Mouse (Mus musculus) small intestine, adult 2 months (tissue): Measurements from ENCODE around the gene Grhl3. TPM values are rescaled to one million over a fixed set of nuclear protein-coding genes. Genes with fewer than 3 reads are reported as not detected.

ENCODE experiments used
- H3K27ac ChIP-seq: fragments of 200-500 bp; 2 replicates; pipeline ENCODE4 v1.5.1; 2012; ENCODE audit warnings: low read depth, low read length, control low read depth, inconsistent platforms; ENCODE audit not compliant: insufficient read depth
- H3K27me3 ChIP-seq: fragments of 200-500 bp; 2 replicates; pipeline ENCODE4 v1.6.1; 2012; ENCODE audit warnings: mild to moderate bottlenecking, moderate library complexity, low read length, inconsistent platforms; ENCODE audit not compliant: control insufficient read depth, insufficient read depth
- H3K36me3 ChIP-seq: fragments of 200-500 bp; 2 replicates; pipeline ENCODE4 v1.6.1; 2012; ENCODE audit warnings: mild to moderate bottlenecking, low read length, control low read depth, inconsistent platforms; ENCODE audit not compliant: control insufficient read depth, insufficient read depth
- H3K4me1 ChIP-seq: fragments of 200-500 bp; 2 replicates; pipeline ENCODE4 v1.6.1; 2012; ENCODE audit warnings: low read length, inconsistent platforms, mixed read lengths; ENCODE audit not compliant: control insufficient read depth, insufficient read depth, insufficient read length
- H3K4me3 ChIP-seq: fragments of 200-500 bp; 2 replicates; pipeline ENCODE4 v1.5.1; 2012; ENCODE audit warnings: low read depth, mild to moderate bottlenecking, control low read depth, inconsistent platforms, low read length, moderate library complexity
- CTCF ChIP-seq: fragments of 200-500 bp; IDR thresholded peaks from 2 replicates; pipeline ENCODE4 v1.5.1; 2012; ENCODE audit warnings: low read depth, mild to moderate bottlenecking, control low read depth, inconsistent platforms, low read length, moderate library complexity, mixed read lengths; ENCODE audit not compliant: insufficient replicate concordance, insufficient read length; ENCODE audit errors: extremely low read depth
- POLR2A ChIP-seq: fragments of 200-500 bp; IDR thresholded peaks from 2 replicates; pipeline ENCODE4 v1.6.1; 2012; ENCODE audit warnings: low read depth, mild to moderate bottlenecking, control low read depth, inconsistent platforms, low read length, moderate library complexity
- WGBS: fragments of 180-500 bp; shearing (Covaris S2); methylation state at CpG from one replicate; pipeline ENCODE4 v1.1.7; 2018; 5-methylcytosine and 5-hydroxymethylcytosine counted together
- polyA plus RNA-seq: library from polyadenylated mRNA; depleted of rRNA; stranded (reverse); fragments of >200 nt; gene quantifications from 2 replicates; pipeline ENCODE4 v1.2.3, GENCODE M21; 2012

Gene Grhl3
- polyA plus RNA-seq, 1 experiment = 0.19 TPM

GRCm38 (mm10) chr4:135546008-135546407, 27.4 kb downstream of the Grhl3 start:
- peaks cover 20% of the 10 kb centered on the region for H3K4me1 ChIP-seq
- H3K4me3 ChIP-seq = no peak overlapping the region
- no peaks in the 10 kb centered on the region for H3K27me3 ChIP-seq
- no peaks in the 10 kb centered on the region for H3K36me3 ChIP-seq
- no peak for TF ChIP-seq CTCF
- TF ChIP-seq POLR2A = no peak
- 92% methylated on average over 7 of the region's 7 CpGs for WGBS
- no peak overlapping the region for H3K27ac ChIP-seq

- no peak for TF ChIP-seq POLR2A
- TF ChIP-seq CTCF = no peak
- peak overlapping the region; percentile 52 for H3K4me3 ChIP-seq
- WGBS = 4% methylated on average over 8 of the region's 8 CpGs
- H3K27ac ChIP-seq = no peak overlapping the region
- peaks cover 20% of the 10 kb centered on the region for H3K4me1 ChIP-seq
- H3K36me3 ChIP-seq = no peaks in the 10 kb centered on the region
- no peaks in the 10 kb centered on the region for H3K27me3 ChIP-seq
Observed at GRCm38 (mm10) chr4:135545080-135545511, 28.3 kb downstream of the Grhl3 start.

- H3K4me1 ChIP-seq = peaks cover 20% of the 10 kb centered on the region
- no peaks in the 10 kb centered on the region for H3K36me3 ChIP-seq
- WGBS = 93% methylated on average over 2 of the region's 2 CpGs
- H3K4me3 ChIP-seq = no peak overlapping the region
- no peaks in the 10 kb centered on the region for H3K27me3 ChIP-seq
- no peak overlapping the region for H3K27ac ChIP-seq
- TF ChIP-seq POLR2A (no peak), CTCF (no peak)
Observed at GRCm38 (mm10) chr4:135544284-135544683, 29.1 kb downstream of the Grhl3 start.

GRCm38 (mm10) chr4:135540057-135540456, 33.4 kb downstream of the Grhl3 start:
- no peak for TF ChIP-seq POLR2A
- TF ChIP-seq CTCF = no peak

DNA sequence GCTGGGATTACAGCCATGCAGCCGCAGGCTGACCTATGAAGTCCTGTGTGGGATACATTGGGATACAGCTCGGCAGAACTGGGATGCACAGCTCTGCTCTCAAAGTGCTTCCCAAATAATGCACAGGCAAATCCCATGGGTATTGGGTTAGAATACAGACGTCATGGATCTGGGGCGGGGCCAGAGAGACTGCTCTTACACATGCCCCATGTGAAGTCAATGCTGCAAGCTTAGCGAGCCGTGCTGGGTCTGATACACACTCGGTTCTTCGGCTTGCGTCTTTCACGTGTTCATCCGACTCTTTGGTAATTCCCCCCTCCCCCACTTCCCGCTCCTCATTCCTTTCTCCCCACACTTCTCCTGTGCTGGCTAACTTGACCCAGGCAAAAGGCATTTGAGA, 34.4 kb downstream of the Grhl3 start:
- no peak overlapping the region for H3K27ac ChIP-seq
- H3K4me3 ChIP-seq = no peak overlapping the region
- WGBS = 88% methylated on average over 12 of the region's 12 CpGs
- no peak for TF ChIP-seq POLR2A
- no peak for TF ChIP-seq CTCF
- H3K4me1 ChIP-seq = no peaks in the 10 kb centered on the region
- H3K36me3 ChIP-seq = no peaks in the 10 kb centered on the region
- no peaks in the 10 kb centered on the region for H3K27me3 ChIP-seq

More at GRCm38 (mm10) chr4:135540057-135540456, 33.4 kb downstream of the Grhl3 start:
- Histone ChIP-seq H3K4me3 (no peak overlapping the region), H3K27ac (no peak overlapping the region), H3K27me3 (no peaks in the 10 kb centered on the region), H3K36me3 (no peaks in the 10 kb centered on the region), H3K4me1 (peaks cover 2% of the 10 kb centered on the region; the same call in 1 of the 2 replicates)
- 25% methylated on average over 9 of the region's 9 CpGs for WGBS

DNA sequence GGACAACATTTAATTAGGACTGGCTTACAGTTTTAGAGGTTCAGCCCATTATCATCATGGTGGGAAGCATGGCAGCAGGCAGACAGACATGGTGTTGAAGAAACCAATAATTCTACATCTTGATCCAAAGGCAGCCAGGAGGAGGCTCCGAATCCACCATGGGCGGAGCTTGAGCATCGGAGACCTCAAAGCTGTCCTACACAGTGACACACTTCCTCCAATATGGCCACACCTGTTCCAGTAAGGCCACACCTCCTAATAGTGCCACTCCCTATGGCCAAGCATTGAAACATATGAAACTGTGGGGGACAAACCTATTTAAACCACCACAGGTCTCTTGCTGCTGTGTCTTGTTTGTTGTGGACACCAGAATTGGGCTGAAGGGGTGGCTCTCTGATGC, 38.4 kb downstream of the Grhl3 start:
- H3K27me3 ChIP-seq = no peaks in the 10 kb centered on the region
- no peak overlapping the region for H3K4me3 ChIP-seq
- H3K4me1 ChIP-seq = peaks cover 1% of the 10 kb centered on the region; the same call in 1 of the 2 replicates
- no peaks in the 10 kb centered on the region for H3K36me3 ChIP-seq
- H3K27ac ChIP-seq = no peak overlapping the region
- WGBS = 89% methylated on average over 3 of the region's 3 CpGs
- no peak for TF ChIP-seq CTCF
- TF ChIP-seq POLR2A = no peak

- no peak overlapping the region for H3K27ac ChIP-seq
- H3K4me1 ChIP-seq = peaks cover 5% of the 10 kb centered on the region; the same call in 1 of the 2 replicates
- H3K36me3 ChIP-seq = no peaks in the 10 kb centered on the region
- TF ChIP-seq CTCF = no peak
- no peak for TF ChIP-seq POLR2A
- H3K4me3 ChIP-seq = no peak overlapping the region
- 79% methylated on average over 6 of the region's 6 CpGs for WGBS
- H3K27me3 ChIP-seq = no peaks in the 10 kb centered on the region
Observed at GRCm38 (mm10) chr4:135533001-135533400, 40.4 kb downstream of the Grhl3 start.

DNA sequence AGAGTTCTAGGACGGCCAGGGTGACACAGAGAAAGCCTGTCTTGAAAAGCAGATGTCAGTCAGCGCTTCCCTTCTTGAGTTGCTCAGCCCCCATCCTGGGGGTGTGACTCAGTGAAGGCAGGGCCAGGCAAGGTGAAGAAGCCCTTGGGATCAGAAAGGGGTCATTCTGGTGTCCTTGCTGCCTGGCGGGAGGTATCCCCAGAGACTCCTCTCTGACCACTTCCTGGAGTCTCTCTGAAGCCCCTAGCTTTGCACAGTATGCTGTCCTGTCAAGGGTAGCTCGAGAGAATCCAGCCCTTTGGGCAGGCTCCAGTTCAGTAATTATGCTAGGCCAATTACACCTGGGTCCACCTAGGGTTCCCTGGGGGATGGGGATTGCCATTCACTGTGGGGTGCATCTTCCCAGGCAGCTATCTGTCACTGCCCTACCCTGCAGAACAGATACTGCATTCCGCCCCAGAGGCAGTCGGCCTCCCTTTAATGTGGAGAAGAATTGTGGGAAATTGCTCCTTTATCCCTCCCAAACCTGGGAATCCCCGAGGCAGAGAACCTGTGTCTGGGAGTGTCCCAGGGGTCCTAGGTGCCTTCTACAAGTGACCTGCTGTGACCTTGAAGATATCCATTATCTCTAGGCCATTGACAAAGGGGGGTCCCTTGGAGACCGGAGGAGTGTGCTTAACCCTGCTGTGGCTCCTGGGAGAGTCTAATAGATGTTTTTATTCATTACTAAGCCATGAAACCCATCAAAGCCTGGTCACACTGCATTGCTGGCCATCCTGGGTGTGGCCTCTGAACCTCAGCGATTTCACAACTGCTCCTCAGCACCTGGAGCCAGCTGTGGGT, 41.4 kb downstream of the Grhl3 start:
- Histone ChIP-seq H3K36me3 (no peaks in the 10 kb centered on the region), H3K4me1 (peaks cover 5% of the 10 kb centered on the region; the same call in 1 of the 2 replicates), H3K4me3 (no peak overlapping the region), H3K27me3 (no peaks in the 10 kb centered on the region), H3K27ac (no peak overlapping the region)
- 61% methylated on average over 9 of the region's 9 CpGs for WGBS
- TF ChIP-seq POLR2A (no peak), CTCF (no peak)
